Mouse (Mus musculus): ENCODE measurements around the gene Ano2. TPM values are rescaled to one million over a fixed set of nuclear protein-coding genes. Genes with fewer than 3 reads are reported as not detected.

Gene Ano2
- 0.49 TPM in 1 of 2 replicates, not detected in the other for polyA plus RNA-seq (2012; rRNA removed; ENCODE audit: low replicate concordance)

GRCm38 (mm10) chr6:125690057-125690703 lies at the start of gene Ano2:
Gene Ano2, plus strand, starts transcription at chr6:125690419.

Other genes with a start within 250 kb of the Ano2 start
- gene Cd9, start 195.6 kb upstream of the Ano2 start, polyA plus RNA-seq (2012; rRNA removed; ENCODE audit: low replicate concordance) = 111 and 241 TPM in 2 replicates
- gene Vwf, start 143.6 kb upstream of the Ano2 start, polyA plus RNA-seq (2012; rRNA removed; ENCODE audit: low replicate concordance) = 70.0 and 155 TPM in 2 replicates